Mouse (Mus musculus) cortical plate, adult 2 months (tissue): ENCODE data around the gene Slc5a6. TPM values are rescaled to one million over a fixed set of nuclear protein-coding genes. Genes with fewer than 3 reads are reported as not detected.

Experiments
- H3K27ac ChIP-seq: fragments of 200-500 bp; 2 replicates; pipeline ENCODE4 v1.5.1; 2012; ENCODE audit warnings: low read length, control low read depth, inconsistent platforms; ENCODE audit not compliant: insufficient read depth
- H3K4me1 ChIP-seq: fragments of 200-500 bp; 2 replicates; pipeline ENCODE4 v1.6.1; 2011; ENCODE audit warnings: low read length; ENCODE audit not compliant: control insufficient read depth, insufficient read depth
- H3K4me3 ChIP-seq: fragments of 200-500 bp; 2 replicates; pipeline ENCODE4 v1.5.1; 2011; ENCODE audit warnings: mild to moderate bottlenecking, low read length, control low read depth; ENCODE audit not compliant: insufficient read depth
- CTCF ChIP-seq: fragments of 200-500 bp; IDR thresholded peaks from 2 replicates; pipeline ENCODE4 v1.5.1; 2011; ENCODE audit warnings: mild to moderate bottlenecking, control low read depth, low read length; ENCODE audit not compliant: insufficient read depth; ENCODE audit errors: extremely low read depth
- POLR2A ChIP-seq: fragments of 200-500 bp; IDR thresholded peaks from 2 replicates; pipeline ENCODE4 v1.6.1; 2011; ENCODE audit warnings: mild to moderate bottlenecking, low read length, control low read depth; ENCODE audit not compliant: insufficient read depth; ENCODE audit errors: extremely low read depth
- polyA plus RNA-seq: library from polyadenylated mRNA; depleted of rRNA; stranded (reverse); fragments of >200 nt; gene quantifications from 2 replicates; pipeline ENCODE4 v1.2.3, GENCODE M21; 2012; rRNA removed

Slc5a6 gene
- 32.5 and 34.9 TPM in 2 replicates for polyA plus RNA-seq

GRCm38 (mm10) chr5:31048763-31049641, at the start of gene Slc5a6:
Gene Slc5a6, minus strand, starts transcription at chr5:31048924.
- Histone ChIP-seq H3K4me3 (peak within 1 kb of the TSS; percentile 60), H3K4me1 (peaks cover 5% of the 10 kb centered on the region; the same call in 1 of the 2 replicates), H3K27ac (peak within 1 kb of the TSS; percentile 88)
- TF ChIP-seq CTCF (peak; percentile 50), POLR2A (0 out of 2 replicates have a peak, but pooled peaks have one; percentile 12)

DNA sequence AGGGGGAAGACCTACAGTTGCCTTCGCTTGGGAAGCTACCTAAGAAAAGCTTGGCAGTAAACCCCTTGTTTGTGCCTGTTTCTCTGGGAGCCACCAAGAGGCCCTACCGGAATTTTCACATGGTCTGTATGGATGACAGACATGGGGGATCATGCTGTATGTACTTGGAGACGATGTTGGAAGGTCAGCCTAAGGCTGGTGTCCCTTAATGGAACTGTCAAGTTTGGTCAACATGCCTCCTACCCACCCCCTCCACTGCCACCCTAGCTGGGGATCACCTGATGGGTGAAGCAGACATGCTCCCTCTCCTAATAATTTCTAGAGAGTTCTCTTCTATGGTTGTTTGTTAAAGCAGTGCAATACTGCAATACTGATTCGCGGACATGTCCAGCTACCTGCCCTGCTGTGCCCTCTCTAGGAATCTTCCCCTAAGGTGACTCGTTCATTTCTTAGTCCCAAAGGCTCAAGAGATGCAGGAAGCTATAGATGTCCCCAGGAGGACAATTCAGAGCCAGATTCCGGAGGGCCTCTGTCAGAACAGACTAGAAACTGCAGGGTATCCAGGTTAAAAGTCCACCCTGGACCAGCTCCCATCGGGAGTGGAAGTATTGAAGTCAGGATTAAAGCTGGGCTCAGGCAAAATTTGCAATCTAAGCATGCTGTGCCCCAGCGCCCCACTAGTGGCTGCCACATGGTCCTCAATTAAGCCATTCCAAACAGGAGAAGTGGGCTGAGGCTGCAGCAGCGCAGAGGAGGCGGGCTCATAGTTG, 47.2 kb upstream of the Slc5a6 start:
- no peak for TF ChIP-seq POLR2A
- TF ChIP-seq CTCF: no peak
- Histone ChIP-seq H3K4me3 (peak overlapping the region; percentile 3; the same call in 1 of the 2 replicates), H3K4me1 (no peaks in the 10 kb centered on the region), H3K27ac (no peak overlapping the region)

GRCm38 (mm10) chr5:31094799-31095691, 46.3 kb upstream of the Slc5a6 start:
- Histone ChIP-seq H3K4me3 (peak overlapping the region; percentile 3; the same call in 1 of the 2 replicates), H3K4me1 (no peaks in the 10 kb centered on the region), H3K27ac (no peak overlapping the region)
- no peak for TF ChIP-seq POLR2A
- no peak for TF ChIP-seq CTCF

DNA sequence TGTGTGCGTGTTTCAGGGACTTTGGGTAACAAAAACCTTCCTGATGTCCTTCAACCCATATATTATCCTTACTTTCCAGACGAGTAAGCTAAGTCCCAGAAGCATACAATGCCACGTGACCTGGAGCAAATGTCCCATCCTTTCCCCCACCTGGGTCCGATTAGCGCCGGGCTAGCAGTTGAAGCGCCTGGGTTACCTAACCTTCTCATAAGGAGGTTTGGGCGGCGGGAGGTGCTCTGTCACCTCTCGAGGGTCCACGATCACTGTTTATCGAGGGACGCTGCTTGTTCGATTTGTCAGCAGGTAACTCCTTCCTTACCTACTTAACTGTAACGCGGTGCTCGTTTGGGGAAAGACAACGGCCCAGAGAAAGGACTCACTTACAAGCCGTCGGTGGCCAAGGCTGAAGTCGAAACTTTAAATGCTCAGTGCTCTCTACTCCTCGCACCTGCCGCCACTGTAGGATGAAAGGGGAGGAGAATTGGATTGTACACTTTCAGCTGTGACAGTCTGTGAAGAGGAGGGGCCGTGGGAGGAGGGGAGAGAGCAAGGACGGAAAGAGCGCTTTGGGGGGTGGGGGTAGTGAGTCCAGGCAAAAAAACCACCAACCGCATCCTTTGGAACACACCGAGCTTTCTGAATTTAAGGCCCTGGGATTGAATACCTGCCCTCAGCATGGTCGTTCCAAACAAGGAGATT, 45.5 kb upstream of the Slc5a6 start:
- TF ChIP-seq CTCF (no peak), POLR2A (no peak)
- peak overlapping the region; percentile 52 for H3K4me3 ChIP-seq
- H3K4me1 ChIP-seq: no peaks in the 10 kb centered on the region
- no peak overlapping the region for H3K27ac ChIP-seq

GRCm38 (mm10) chr5:31093151-31094041, 44.7 kb upstream of the Slc5a6 start:
- Histone ChIP-seq H3K27ac (peak overlapping the region; percentile 87), H3K4me1 (no peaks in the 10 kb centered on the region), H3K4me3 (peak overlapping the region; percentile 52)
- TF ChIP-seq POLR2A (0 out of 2 replicates have a peak, but pooled peaks have one; percentile 39), CTCF (no peak)

- no peak for TF ChIP-seq CTCF
- no peak for TF ChIP-seq POLR2A
- Histone ChIP-seq H3K4me1 (no peaks in the 10 kb centered on the region), H3K4me3 (peak overlapping the region; percentile 52), H3K27ac (peak overlapping the region; percentile 87)
Observed at GRCm38 (mm10) chr5:31092231-31092975, 43.7 kb upstream of the Slc5a6 start.

DNA sequence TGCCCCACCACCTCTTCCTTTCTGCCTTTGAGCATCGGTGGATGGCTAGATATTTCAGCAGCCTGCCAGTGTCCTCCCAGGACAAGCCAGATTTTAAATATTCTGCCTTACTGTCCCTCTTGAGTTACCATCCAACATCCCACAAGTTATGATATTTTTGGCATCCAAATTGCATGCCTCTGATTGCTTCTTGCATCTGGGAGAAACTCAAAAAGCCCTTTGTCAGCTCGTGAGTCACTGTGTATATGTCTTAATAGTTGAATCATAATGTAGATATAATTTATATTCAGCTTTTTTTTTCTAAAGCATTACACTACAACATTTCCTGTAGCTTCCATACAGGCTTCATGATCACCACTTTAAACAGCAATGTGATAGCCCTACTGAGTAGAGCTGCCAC, 38.4 kb upstream of the Slc5a6 start:
- no peak for TF ChIP-seq POLR2A
- H3K27ac ChIP-seq: no peak overlapping the region
- H3K4me3 ChIP-seq: no peak overlapping the region
- no peaks in the 10 kb centered on the region; the same call in none of the 2 replicates for H3K4me1 ChIP-seq

DNA sequence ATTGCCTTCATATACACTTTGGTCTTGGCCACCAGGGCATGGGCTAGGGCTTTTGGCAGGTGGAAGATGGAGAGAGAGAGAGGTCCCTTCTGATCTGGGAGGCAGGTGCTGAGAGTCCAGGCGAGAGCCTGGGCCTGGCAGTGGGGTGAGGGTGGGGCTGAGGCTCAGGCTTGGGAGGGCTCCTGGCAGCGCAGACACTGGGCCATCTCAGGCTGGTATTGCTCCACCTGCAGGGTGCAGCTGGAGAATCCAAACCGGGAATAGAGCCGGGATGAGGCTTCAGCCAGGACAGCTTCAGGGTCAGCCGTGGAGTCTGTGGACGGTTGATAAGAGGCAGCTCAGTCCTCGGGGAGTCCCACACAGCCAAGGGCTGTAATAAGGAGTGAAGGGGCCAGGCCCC, 37.9 kb upstream of the Slc5a6 start:
- no peak for TF ChIP-seq CTCF
- no peak for TF ChIP-seq POLR2A
- Histone ChIP-seq H3K4me3 (no peak overlapping the region), H3K4me1 (no peaks in the 10 kb centered on the region; the same call in none of the 2 replicates), H3K27ac (no peak overlapping the region)
